Mouse (Mus musculus) retina, postnatal 1 day (tissue): ENCODE results near the gene Mief2.

Source experiments
- DNase-seq: peaks from one replicate; pipeline ENCODE4 v3.0.0-alpha.2; 2012

Gene Mief2

DNA sequence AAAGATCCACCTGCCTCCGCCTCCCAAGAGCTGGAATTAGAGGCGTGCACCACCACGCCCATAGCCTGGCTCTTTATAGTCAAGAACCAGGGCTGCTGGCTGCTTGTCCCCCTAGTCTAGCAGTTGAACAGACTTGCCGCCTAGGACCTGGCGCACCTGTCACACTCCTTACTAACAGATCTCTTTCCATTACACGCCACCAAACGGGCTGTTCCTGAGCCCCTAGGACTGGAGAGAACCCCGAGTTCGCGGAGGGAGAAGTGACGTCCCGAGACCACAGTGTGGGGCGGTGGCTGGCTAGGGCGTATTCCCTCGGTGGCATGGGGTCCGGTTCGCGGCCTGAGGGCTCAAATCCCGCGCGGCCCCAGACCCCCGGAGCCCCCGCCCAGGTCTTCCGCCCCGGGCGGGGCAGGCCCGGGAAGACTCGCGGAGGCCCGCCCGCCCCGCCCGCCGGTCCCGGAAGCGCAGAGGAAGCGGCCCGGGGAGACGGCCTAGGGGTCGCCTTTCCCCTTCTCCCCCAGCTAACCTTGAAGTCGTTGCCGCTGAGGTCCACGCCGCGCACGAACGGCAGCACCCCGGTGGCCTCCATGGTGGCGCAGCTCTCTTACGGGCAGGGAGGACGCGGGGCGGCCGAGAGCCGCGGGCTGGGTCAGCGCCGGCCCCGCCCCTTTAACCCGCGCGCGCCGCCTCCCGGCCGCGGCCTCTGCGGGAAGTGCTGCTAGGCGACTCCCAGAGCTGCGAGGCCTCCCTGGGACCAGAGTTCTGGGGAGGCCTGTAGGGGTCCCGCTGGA lies 1.4 kb upstream of the Mief2 start, which contains the start of gene Flii:
Gene Flii, minus strand, starts transcription at position 663 of the 791 bp plus-strand sequence.
- DNase-seq = peak; percentile 87

DNA sequence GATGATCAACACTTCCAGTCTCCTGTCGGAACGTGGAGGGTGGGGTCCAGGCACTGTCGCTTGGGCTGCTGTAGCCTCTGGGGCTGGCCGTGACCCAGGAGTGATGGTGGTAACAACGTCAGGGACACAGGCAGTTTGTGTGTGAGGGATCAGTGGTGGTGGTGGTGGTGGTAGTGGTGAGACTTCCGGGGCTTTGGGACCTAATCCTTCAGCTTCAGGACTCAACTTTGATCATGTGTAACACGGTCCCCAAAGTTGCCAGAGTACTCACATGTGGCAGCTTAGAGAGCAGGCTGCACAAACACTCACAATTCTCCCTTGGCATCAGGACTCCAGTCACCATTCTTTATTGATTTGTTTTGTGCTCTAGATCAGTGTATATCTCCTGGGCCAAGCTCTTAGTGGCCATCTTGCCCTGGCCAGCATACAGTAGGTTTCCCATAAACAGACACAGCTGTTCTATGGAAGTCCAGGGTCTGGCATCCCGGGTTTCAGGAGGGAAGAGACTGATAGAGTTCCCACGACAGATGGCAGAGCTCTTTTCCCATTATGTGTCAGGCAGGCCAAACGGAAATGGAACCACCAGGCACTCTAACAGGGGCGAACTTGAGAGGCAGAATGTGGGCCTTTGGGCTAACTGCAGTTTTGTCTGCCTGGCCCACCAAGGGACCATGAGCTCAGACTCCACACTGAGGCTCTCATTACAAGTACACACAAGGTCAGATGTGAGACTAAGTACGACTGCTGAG lies 632 bp upstream of the Mief2 start:
- DNase-seq = no peak

DNA sequence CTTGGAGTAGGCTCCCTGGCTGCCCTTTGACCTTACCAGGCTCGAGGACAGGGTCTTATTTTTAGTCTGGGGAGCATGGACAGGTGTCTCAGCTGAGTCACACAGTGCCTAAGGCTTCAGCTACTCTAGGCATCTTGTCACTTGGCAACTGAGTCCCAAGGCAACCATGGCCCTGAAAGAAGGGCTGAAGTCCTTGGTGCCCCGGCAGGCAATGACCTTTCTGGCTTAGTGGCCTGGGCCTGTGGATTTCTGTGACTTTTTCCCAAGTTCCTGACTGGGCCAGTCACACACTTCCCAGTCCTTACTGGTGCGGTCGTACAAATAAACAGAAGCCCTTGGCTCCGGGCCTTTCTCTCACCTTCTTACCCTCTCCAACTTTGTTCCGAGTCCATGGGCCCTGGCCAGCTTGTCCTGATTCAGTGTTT lies 1.0 kb downstream of the Mief2 start:
- DNase-seq = no peak

DNA sequence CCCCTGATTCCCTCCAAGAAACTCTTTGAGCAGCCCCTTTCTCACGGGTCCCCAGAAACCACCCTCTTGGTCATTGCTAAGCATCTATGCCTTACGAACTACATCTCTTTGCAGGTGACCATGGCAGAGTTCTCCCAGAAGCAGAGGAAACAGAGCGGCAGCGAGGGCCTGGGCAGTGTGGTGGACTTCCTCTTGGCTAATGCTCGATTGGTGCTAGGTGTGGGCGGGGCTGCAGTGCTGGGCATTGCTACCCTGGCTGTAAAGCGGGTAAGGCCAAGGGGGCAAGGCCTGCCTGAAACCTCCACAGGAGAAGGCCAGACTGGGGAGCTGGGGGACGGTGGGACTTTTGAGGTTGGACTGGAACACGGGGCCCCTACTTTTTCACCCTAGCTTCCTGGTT lies 2.0 kb downstream of the Mief2 start:
- no peak for DNase-seq

DNA sequence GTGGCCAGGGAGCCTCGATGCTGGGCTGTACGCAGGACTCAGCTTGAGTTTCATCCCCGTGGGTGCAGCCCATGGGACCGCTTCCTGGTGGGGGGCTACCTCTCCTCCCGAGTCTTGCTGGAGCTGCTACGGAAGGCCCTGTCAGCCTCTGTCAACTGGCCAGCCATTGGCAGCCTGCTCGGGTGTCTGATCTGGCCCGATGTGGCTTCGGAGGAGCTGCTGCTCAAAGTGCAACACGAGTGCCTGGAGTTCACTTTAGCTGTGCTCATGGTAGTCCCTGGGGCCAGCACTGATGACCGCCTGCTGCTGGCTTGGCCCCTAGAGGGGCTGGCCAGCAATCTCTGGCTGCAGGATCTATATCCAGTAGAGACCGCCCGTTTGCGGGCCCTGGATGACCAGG lies 3.1 kb downstream of the Mief2 start:
- DNase-seq = no peak

DNA sequence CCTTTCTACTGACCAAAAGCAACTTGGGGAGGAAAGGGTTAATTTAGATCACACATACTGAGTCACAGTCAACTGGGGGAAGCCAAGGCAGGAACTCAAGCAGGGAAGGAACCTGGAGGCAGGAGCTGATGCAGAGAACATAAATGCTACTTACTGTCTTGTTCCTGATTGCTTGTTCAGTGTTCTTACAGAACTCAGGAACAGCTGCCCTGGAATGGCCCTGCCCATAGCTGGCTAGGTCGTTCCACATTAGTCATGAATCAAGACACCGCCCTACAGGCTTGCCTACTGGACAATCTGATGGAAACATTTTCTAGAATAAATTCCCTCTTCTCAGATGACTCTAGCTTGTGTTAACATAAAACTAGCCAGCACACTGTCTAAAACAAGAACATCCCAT lies 6.0 kb downstream of the Mief2 start:
- DNase-seq = no peak

DNA sequence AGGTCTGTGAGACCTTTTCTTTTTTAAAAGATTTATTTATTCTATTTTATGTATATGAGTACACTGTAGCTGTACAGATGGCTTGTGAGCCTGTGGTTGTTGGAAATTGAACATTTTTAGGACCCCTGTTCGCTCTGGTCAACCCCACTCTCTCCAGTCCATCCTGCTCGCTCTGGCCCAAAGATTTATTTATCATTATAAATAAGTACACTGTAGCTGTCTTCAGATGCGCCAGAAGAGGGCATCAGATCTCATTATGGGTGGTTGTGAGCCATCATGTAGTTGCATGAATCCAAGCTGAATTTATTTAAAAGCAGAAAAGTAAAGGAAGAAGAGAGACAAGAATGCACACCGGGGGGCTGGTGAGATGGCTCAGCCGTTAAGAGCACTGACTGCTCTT lies 7.0 kb downstream of the Mief2 start:
- DNase-seq = no peak

DNA sequence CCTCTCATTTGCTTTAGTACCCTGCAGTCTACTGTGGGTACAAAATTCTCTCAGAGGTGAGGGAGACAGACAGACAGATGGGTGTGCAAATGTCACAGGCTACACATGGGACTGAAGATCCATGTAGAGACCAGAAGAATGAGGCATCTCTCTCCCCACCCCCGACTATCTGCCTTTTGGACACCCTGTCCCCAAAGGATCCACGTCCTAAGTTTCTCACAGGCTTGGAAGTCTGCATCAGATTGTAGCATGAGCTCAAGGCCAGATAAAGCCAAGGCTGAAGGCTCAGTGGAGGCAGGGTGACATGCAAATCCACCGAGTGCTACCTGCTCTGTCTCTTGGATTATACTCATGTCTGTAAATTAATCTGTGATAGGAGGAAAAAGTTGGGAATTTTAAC lies 8.3 kb downstream of the Mief2 start:
- no peak for DNase-seq

DNA sequence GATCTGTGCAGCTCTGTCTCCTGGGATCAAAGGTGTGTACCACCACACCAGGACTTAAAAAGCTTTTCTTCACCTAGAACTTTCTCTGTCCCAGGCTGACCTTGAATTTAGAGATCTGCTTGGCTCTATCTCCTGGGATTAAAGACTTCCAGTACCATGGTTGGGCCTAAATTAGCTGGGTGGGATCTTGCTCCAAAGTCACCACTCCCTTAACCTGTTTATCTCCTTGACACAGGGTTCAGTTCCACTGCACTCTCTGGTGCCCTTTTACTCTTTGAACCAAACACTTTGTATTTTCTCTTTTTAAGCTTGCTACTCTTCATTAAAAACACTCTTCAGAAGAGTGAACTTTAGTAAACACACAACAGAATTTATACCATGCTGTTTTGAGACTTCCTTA lies 9.3 kb downstream of the Mief2 start:
- no peak for DNase-seq

DNA sequence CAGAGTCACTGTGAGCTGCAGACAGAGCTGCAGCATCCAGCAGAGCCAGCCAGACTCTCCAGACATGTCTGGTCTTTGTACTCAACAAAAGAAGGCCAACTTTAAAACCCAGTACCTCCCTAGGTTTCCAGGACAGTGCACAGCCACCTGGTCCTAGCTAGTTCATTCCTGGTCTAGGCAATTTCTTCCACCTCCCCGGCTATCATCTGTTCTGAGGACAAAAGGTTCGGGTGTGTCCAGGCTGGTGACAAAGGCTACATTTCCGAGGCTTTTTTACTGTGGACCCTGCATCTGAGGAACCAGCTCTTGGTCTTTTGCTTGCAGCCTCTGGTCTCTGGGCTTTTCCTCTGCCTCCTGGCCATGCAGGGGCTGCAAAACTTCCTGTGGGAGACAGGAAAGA lies 12.1 kb downstream of the Mief2 start:
- DNase-seq = no peak

DNA sequence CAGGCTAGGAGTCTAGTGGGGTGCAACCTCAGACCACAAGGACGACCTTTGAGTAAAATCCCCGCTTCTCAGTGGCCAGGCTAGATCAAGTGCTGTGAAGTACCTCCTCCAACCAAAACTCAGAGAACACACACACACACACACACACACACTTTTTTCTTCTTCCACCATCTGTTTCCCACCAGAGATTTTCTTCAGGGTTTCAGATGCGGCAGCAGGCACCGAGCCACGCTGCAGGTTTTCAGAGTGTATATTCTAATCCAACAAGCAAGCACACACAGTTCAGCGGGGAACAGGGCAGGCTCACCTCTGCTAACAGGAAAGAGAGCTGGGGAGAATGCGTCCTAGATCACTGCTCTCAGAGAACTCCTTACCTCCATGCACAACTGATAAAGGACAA lies 27.4 kb downstream of the Mief2 start:
- DNase-seq = no peak

DNA sequence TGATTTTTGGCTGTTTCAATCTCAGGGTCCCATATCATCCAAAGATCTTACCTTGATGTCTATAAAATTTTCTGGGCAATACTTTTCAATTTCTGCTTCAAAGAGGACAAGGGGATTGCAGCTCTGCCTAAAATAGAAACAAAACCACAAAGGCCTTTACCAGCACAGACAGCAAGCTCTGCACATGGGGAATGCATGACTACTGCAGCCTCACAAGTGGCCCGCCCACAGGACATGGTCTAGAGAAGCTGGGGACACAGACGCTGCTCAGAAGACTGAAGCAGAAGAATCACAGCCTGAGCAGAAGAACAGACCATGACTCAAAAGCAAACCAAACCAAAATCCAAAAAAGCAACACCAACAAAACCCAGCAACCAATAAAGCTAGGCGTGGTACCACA lies 33.5 kb downstream of the Mief2 start:
- no peak for DNase-seq

DNA sequence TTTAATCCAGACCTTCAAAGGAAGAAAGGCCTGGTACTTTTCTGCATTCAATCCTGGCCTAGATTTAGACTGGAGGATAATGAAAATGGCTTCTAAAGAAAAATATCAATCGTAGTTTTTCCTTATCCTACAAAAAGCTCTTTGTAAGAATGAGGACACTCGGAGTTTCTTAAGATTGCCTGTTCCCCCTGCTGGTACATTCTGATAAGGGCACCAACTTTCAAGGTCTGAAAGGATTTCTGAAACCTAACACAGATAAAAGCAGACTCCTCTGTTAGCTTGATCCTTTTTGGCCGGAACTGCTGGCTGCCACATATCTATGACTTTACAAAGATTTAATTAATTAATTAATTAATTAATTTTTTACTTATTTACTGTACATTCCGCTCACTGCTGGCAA lies 38.8 kb downstream of the Mief2 start:
- no peak for DNase-seq

DNA sequence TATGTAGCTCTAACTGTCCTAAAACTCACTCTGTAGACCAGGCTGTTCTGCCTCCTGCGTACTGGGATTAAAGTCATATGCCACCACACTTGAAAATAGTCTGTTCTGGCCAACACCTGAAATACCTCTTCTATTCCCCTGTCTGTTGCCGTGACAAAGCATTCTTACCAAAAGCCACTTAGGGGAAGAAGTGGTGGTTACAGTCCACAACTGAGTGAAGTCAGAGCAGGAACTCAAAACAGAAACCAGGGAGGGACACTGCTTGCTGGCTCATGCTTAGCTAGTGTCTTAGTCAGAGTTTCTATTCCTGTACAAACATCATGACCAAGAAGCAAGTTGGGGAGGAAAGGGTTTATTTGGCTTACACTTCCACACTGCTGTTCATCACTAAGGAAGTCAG lies 41.1 kb downstream of the Mief2 start:
- no peak for DNase-seq

DNA sequence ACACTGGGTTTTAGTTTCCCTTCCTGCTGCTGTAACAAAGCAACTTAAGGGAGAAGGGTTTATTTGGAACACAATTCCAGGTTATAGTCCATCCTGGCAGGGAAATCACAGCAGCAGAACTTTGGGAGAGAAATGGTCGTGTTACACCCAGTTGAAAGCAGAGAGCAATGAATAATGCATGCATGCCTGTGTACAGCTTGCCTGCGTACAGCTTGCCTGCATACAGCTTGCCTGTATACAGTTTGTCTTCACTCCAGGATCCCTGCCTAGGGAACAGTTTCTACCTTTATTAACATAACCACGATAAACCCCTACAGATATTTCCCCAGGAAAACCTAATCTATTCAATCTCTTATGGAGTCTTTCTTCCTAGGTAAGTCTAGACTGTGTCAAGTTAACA lies 42.6 kb downstream of the Mief2 start:
- no peak for DNase-seq

DNA sequence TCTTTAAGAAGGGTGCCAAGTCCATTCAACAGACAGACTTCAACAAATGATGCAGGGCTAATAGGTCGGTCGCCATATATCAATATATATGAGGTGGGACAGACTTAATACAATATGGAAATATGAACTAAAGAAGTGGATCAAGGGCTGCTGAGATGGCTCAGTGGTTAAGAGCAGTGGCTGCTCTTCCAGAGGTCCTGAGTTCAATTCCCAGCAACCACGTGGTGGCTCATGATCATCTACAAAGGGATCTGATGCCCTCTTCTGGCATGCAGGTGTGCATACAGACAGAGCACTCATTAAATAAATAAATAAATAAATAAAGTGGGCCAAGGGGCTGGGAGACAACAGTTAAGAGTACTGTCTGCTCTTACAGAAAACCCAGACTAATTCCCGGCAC lies 44.0 kb downstream of the Mief2 start:
- no peak for DNase-seq

DNA sequence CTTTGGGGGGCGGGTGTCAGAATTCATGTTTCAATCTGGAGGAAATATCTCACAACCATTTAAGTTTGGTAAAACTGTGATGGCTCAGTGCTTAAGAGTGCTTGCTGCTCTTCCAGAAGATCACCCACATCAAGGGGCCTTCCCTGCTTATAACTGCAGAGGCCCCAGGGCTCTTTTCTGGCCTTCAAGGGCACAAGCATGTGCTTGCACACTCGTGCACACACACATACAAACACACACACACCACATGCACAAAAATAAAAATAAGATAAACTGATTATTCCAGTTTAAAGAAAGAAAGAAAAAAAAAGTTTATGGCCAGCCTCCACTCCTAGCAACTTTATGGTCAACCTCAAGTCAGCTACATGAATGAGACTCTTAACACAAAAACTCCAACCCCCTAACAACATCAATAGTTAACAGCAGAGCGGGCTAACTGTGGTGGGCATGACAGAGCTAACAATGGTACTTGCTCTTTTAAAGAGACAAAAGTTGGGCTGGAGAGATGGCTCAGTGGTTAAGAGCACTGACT lies 46.0 kb downstream of the Mief2 start:
- no peak for DNase-seq

DNA sequence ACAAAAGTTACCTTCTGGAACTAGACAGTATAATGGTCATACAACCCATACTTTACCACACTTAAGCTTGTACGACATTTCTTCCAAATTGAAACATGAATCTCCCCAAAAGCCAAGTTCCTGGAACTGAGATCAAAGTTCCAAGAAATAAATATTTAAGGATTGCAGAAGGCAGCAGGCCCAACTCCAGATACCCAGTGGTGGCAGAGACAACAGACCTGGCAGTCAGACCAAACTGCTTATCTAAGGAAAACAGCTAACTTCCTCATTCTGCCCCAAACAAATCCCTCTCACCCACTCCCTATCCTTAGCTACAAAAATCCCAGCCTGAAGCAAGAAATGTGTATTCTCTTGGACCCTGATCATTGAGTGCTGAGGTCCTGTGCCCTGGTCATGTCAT lies 46.6 kb downstream of the Mief2 start:
- no peak for DNase-seq

DNA sequence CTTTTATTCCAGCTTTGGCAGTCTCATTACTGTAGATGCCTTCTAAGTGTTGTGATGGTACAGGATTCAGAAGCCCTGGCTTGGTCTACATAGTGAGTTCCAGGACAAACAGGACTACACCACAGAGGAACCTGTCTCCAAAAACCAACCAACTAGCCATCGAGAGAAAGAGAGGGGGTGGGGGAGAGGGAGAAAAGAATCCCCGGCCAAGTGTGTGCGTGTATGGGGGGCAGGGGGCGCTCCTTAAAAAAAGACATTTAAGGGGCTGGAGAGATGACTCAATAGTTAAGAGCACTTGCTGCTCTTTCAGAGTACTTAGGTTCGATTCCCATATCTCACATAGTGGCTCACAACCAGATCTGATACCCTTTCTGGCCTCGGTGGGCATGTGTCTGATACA lies 47.4 kb downstream of the Mief2 start:
- DNase-seq = no peak

DNA sequence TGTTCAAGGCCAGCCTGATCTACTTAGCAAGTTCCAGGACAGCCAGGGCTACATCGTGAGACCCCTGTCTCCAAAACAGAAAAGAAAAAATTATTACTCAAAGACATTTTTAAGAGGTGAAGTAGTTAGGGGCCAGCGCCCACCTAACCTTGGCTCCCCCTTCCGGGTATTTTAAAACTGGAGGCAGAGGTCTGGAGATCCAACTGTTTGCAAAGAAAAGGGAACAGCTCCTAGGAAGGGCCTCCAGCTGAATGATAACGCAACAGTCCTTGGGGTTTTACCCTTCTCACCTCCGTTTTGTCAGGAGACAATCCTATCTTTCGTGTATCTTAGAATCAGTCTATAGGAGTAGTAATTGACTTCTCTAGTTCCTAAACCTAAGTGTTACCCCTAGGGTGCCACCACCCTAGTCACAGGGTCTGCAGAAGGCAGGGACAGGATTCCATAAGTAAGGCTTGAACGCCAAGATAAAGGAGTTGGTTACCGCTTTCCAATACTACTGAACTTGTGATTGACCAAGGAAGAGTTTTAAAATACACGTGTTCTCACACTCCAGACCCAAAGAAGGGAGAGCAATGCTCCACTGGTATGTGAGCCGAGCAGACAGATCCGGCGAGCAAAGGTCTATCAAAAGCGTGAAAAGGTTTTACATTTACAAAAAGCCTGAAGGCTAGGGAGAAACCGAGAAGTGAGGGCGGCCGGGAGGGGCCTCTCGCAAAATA lies 48.1 kb downstream of the Mief2 start:
- no peak for DNase-seq

DNA sequence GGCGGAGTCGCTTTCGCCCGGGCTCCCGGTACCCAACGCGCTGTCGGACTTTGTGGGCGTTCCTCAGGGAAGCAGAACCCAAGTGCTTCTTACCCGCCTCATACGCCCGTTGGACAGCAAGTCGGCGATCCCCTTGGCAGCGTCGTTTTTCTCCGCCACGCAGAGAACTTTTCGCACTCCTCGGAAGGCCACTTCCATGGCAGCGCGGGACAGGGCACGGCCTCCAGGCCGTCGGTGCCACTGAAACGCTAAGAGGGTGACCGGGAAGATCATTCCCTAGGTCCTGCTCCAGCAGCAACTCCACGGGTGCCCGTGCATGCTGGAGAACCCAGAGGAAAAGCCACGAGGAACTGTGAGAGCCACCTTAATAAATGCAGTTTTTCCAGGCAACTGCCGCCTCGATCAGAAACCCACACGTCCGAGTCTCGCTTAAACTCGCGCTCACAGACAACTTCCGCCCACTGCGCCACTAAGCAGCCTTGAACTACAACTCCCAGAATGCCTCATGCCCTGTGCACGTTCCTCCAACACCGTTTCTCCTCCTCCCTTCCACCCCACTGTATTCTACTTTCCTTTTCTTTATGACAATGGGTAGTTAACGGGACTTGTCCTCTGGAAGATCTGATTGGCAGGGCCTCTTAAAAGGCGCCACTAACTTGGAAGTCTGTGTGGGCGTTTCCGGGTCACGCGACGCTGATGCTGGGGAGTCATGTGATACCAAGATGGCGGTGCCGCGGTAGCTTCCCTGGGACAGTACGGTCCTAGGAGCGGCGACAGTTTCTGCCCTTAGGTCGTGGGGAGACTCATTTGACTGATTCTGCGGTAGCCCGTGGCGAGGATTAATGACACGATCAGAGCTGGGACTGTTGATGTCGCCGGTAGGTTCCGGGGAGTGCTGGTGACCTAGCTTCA lies 48.9 kb downstream of the Mief2 start, which contains the start of the genes Top3a and Smcr8:
Gene Top3a, minus strand, starts transcription at position 537 of the 912 bp plus-strand sequence.
Gene Smcr8, plus strand, starts transcription at position 696 of the 912 bp plus-strand sequence.
- peak; percentile 97 for DNase-seq

DNA sequence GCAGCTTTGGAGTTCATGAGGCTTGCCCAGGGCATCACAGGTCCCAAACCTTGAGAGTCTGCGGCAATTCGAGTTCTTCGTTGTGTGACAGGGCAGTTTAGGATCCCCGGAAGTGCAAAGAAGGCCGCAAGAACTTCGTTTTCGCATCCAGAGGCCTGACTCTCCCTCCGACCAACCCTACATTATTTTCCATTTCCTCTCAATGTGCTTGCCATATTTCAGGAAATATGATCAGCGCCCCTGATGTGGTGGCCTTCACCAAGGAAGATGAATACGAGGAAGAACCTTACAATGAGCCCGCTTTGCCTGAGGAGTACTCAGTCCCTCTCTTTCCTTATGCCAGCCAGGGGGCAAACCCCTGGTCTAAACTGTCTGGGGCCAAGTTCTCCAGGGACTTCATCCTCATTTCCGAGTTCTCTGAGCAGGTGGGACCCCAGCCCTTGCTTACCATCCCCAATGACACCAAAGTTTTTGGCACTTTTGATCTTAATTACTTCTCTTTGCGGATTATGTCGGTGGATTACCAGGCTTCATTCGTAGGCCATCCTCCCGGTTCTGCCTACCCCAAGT lies 49.7 kb downstream of the Mief2 start:
- DNase-seq = no peak
